Mouse (Mus musculus): Measurements from ENCODE around the gene Slc16a11. TPM values are rescaled to one million over a fixed set of nuclear protein-coding genes. Genes with fewer than 3 reads are reported as not detected.

The Slc16a11 gene
- polyA plus RNA-seq, 1 experiment from 2014 or later: 0.18 TPM

- no peak overlapping the region for H3K4me2 ChIP-seq (ENCODE audit: low read length)
- no peak overlapping the region for H3K27ac ChIP-seq (replicated peaks in 1 of 2; ENCODE audit: control insufficient read depth in 1 of 2, insufficient read depth in 1 of 2, low read depth in 2 of 2, low read length in 2 of 2)
- H3K27me3 ChIP-seq (ENCODE audit: control insufficient read depth, insufficient read depth, low read length): no peaks in the 10 kb centered on the region
- WGBS: 87% methylated on average over 28 of the region's 28 CpGs
- H3K4me1 ChIP-seq (ENCODE audit: control insufficient read depth in 2 of 2, insufficient read depth in 2 of 2, low read length in 2 of 2): no peaks in the 10 kb centered on the region
- H3K4me3 ChIP-seq (ENCODE audit: control insufficient read depth in 1 of 2, insufficient read depth in 1 of 2, low read depth in 1 of 2, low read length in 2 of 2): no peak overlapping the region
- no peak for ATAC-seq (ENCODE audit: insufficient number of reproducible peaks, insufficient read depth, low FRiP score, low read depth)
- H3K36me3 ChIP-seq (ENCODE audit: control insufficient read depth, insufficient read depth, low read length): no peaks in the 10 kb centered on the region
- no peak overlapping the region for H3K9ac ChIP-seq (ENCODE audit: low read length)
- H3K9me3 ChIP-seq (ENCODE audit: control insufficient read depth, low read length): no peaks in the 10 kb centered on the region
Measured at GRCm38 (mm10) chr11:70189319-70190134, 23.0 kb upstream of the Slc16a11 start.

DNA sequence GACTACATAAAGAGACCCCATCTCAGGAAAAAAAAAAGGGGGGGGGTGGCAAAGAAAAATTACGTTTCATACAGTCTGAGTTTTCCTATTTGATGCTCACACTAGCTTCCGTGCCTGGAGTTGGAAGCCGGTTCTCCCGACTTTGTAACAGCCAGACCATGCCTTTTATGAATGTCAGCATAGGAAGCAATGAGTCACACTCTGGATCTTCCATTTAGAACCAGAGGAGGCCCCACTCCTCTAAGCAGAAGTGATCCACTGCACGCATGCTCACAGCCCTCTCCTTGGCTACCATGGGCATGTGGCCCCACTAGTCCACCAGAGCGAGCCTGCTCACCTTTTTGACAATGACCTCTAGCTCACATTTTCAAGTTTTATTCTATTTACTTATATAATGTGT, 21.4 kb upstream of the Slc16a11 start:
- H3K27me3 ChIP-seq (ENCODE audit: control insufficient read depth, insufficient read depth, low read length): no peaks in the 10 kb centered on the region
- H3K9me3 ChIP-seq (ENCODE audit: control insufficient read depth, low read length): no peaks in the 10 kb centered on the region; the same call in 1 of the 2 replicates
- H3K9ac ChIP-seq (ENCODE audit: low read length): no peak overlapping the region
- 63% methylated on average over 6 of the region's 6 CpGs for WGBS
- ATAC-seq (ENCODE audit: insufficient number of reproducible peaks, insufficient read depth, low FRiP score, low read depth): no peak
- no peak overlapping the region for H3K4me3 ChIP-seq (ENCODE audit: control insufficient read depth in 1 of 2, insufficient read depth in 1 of 2, low read depth in 1 of 2, low read length in 2 of 2)
- no peaks in the 10 kb centered on the region for H3K4me1 ChIP-seq (ENCODE audit: control insufficient read depth in 2 of 2, insufficient read depth in 2 of 2, low read length in 2 of 2)
- H3K27ac ChIP-seq (replicated peaks in 1 of 2; ENCODE audit: control insufficient read depth in 1 of 2, insufficient read depth in 1 of 2, low read depth in 2 of 2, low read length in 2 of 2): no peak overlapping the region
- no peak overlapping the region for H3K4me2 ChIP-seq (ENCODE audit: low read length)
- no peaks in the 10 kb centered on the region for H3K36me3 ChIP-seq (ENCODE audit: control insufficient read depth, insufficient read depth, low read length)

DNA sequence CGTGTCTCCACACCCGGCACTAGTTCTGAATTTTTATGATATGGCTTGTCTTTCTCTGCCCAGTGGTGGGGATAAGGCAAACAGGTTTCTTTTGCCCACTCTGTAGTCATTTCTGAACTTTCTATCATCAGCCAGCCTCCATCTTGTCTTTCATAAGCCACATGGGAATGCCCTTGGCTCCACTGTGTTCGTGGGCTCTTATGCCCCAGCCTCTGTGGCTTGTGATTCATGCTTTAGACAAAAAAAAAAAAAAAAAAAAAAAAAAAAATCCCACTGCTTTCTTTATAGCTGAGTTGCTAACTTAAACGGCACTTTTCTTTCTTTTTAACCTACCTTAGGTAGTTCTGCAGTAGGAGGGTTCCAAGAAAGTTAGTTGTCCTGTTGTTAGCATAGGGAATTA, 20.4 kb upstream of the Slc16a11 start:
- Histone ChIP-seq H3K27ac (replicated peaks in 1 of 2; ENCODE audit: control insufficient read depth in 1 of 2, insufficient read depth in 1 of 2, low read depth in 2 of 2, low read length in 2 of 2) (no peak overlapping the region), H3K27me3 (ENCODE audit: control insufficient read depth, insufficient read depth, low read length) (no peaks in the 10 kb centered on the region), H3K36me3 (ENCODE audit: control insufficient read depth, insufficient read depth, low read length) (no peaks in the 10 kb centered on the region), H3K9ac (ENCODE audit: low read length) (no peak overlapping the region), H3K4me1 (ENCODE audit: control insufficient read depth in 2 of 2, insufficient read depth in 2 of 2, low read length in 2 of 2) (no peaks in the 10 kb centered on the region), H3K9me3 (ENCODE audit: control insufficient read depth, low read length) (no peaks in the 10 kb centered on the region; the same call in 1 of the 2 replicates), H3K4me3 (ENCODE audit: control insufficient read depth in 1 of 2, insufficient read depth in 1 of 2, low read depth in 1 of 2, low read length in 2 of 2) (no peak overlapping the region), H3K4me2 (ENCODE audit: low read length) (no peak overlapping the region)
- no peak for ATAC-seq (ENCODE audit: insufficient number of reproducible peaks, insufficient read depth, low FRiP score, low read depth)
- WGBS: 73% methylated on average over 4 of the region's 4 CpGs

GRCm38 (mm10) chr11:70193354-70194285, 18.9 kb upstream of the Slc16a11 start:
- no peaks in the 10 kb centered on the region for H3K36me3 ChIP-seq (ENCODE audit: control insufficient read depth, insufficient read depth, low read length)
- no peak overlapping the region for H3K9ac ChIP-seq (ENCODE audit: low read length)
- WGBS: 50% methylated on average over 11 of the region's 11 CpGs
- no peaks in the 10 kb centered on the region; the same call in 1 of the 2 replicates for H3K9me3 ChIP-seq (ENCODE audit: control insufficient read depth, low read length)
- no peak overlapping the region for H3K4me2 ChIP-seq (ENCODE audit: low read length)
- H3K27me3 ChIP-seq (ENCODE audit: control insufficient read depth, insufficient read depth, low read length): no peaks in the 10 kb centered on the region
- no peaks in the 10 kb centered on the region for H3K4me1 ChIP-seq (ENCODE audit: control insufficient read depth in 2 of 2, insufficient read depth in 2 of 2, low read length in 2 of 2)
- ATAC-seq (ENCODE audit: insufficient number of reproducible peaks, insufficient read depth, low FRiP score, low read depth): no peak
- H3K27ac ChIP-seq (replicated peaks in 1 of 2; ENCODE audit: control insufficient read depth in 1 of 2, insufficient read depth in 1 of 2, low read depth in 2 of 2, low read length in 2 of 2): no peak overlapping the region
- H3K4me3 ChIP-seq (ENCODE audit: control insufficient read depth in 1 of 2, insufficient read depth in 1 of 2, low read depth in 1 of 2, low read length in 2 of 2): no peak overlapping the region

- no peak for ATAC-seq (ENCODE audit: insufficient number of reproducible peaks, insufficient read depth, low FRiP score, low read depth)
- no peak overlapping the region for H3K27ac ChIP-seq (replicated peaks in 1 of 2; ENCODE audit: control insufficient read depth in 1 of 2, insufficient read depth in 1 of 2, low read depth in 2 of 2, low read length in 2 of 2)
- H3K4me2 ChIP-seq (ENCODE audit: low read length): no peak overlapping the region
- no peak overlapping the region for H3K4me3 ChIP-seq (ENCODE audit: control insufficient read depth in 1 of 2, insufficient read depth in 1 of 2, low read depth in 1 of 2, low read length in 2 of 2)
- no peaks in the 10 kb centered on the region for H3K27me3 ChIP-seq (ENCODE audit: control insufficient read depth, insufficient read depth, low read length)
- no peaks in the 10 kb centered on the region for H3K4me1 ChIP-seq (ENCODE audit: control insufficient read depth in 2 of 2, insufficient read depth in 2 of 2, low read length in 2 of 2)
- H3K9me3 ChIP-seq (ENCODE audit: control insufficient read depth, low read length): no peaks in the 10 kb centered on the region; the same call in 1 of the 2 replicates
- H3K9ac ChIP-seq (ENCODE audit: low read length): no peak overlapping the region
- H3K36me3 ChIP-seq (ENCODE audit: control insufficient read depth, insufficient read depth, low read length): no peaks in the 10 kb centered on the region
- 81% methylated on average over 3 of the region's 3 CpGs for WGBS
Measured at GRCm38 (mm10) chr11:70198332-70198731, 14.2 kb upstream of the Slc16a11 start.

DNA sequence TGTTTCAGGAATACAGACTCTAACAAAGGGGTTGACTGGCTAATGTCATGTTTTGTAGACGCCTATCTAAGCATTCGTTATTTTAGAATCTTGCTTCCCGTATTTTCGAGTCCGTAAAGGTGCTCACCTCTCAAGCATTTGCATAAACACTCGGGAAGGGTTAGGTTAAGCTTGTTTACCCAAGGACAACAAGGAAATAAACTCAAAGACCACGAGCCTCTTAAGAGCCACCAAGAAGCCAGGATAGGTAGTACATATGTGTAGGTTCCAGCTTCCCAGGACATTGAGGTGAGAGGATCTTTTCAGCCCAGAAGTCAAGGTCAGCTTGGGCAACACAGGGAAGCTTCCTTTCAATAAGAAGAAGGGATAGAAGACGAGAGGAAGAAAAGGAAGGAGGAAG, 13.4 kb upstream of the Slc16a11 start:
- Histone ChIP-seq H3K27me3 (ENCODE audit: control insufficient read depth, insufficient read depth, low read length) (no peaks in the 10 kb centered on the region), H3K9me3 (ENCODE audit: control insufficient read depth, low read length) (no peaks in the 10 kb centered on the region; the same call in 1 of the 2 replicates), H3K9ac (ENCODE audit: low read length) (no peak overlapping the region), H3K4me3 (ENCODE audit: control insufficient read depth in 1 of 2, insufficient read depth in 1 of 2, low read depth in 1 of 2, low read length in 2 of 2) (no peak overlapping the region), H3K4me1 (ENCODE audit: control insufficient read depth in 2 of 2, insufficient read depth in 2 of 2, low read length in 2 of 2) (no peaks in the 10 kb centered on the region), H3K4me2 (ENCODE audit: low read length) (no peak overlapping the region), H3K36me3 (ENCODE audit: control insufficient read depth, insufficient read depth, low read length) (no peaks in the 10 kb centered on the region), H3K27ac (replicated peaks in 1 of 2; ENCODE audit: control insufficient read depth in 1 of 2, insufficient read depth in 1 of 2, low read depth in 2 of 2, low read length in 2 of 2) (no peak overlapping the region)
- no peak for ATAC-seq (ENCODE audit: insufficient number of reproducible peaks, insufficient read depth, low FRiP score, low read depth)
- 81% methylated on average over 8 of the region's 8 CpGs for WGBS

DNA sequence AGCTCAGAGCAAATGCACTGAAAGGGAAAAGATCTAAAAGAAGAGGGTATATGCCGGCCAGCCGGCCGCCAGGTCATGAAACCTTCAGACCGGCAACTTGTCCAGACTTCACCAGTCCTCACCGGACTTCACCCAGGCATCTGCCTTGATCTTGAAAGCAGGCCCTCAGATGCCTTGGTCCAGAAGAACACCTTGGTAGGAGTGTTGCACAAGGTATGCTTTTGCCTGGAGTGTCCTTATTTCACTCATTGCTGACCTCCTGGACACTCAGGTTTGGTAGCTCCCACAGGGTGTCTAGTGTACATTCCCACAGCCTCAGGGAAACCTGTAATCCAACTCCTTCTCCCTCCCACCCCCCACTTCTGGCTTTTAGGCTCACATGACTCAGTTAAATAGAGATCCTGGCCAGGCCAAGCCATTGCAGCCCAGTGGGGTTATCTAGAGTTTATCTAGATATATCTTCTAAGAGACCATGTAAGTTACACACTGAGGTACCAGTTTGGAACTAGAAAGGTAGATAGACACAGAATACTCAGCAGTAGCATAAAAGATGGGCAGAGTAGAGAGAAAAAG, 12.4 kb upstream of the Slc16a11 start:
- Histone ChIP-seq H3K27ac (replicated peaks in 1 of 2; ENCODE audit: control insufficient read depth in 1 of 2, insufficient read depth in 1 of 2, low read depth in 2 of 2, low read length in 2 of 2) (no peak overlapping the region), H3K27me3 (ENCODE audit: control insufficient read depth, insufficient read depth, low read length) (no peaks in the 10 kb centered on the region), H3K4me1 (ENCODE audit: control insufficient read depth in 2 of 2, insufficient read depth in 2 of 2, low read length in 2 of 2) (no peaks in the 10 kb centered on the region), H3K9ac (ENCODE audit: low read length) (no peak overlapping the region), H3K4me2 (ENCODE audit: low read length) (no peak overlapping the region), H3K4me3 (ENCODE audit: control insufficient read depth in 1 of 2, insufficient read depth in 1 of 2, low read depth in 1 of 2, low read length in 2 of 2) (no peak overlapping the region), H3K36me3 (ENCODE audit: control insufficient read depth, insufficient read depth, low read length) (no peaks in the 10 kb centered on the region), H3K9me3 (ENCODE audit: control insufficient read depth, low read length) (no peaks in the 10 kb centered on the region; the same call in 1 of the 2 replicates)
- 82% methylated on average over 5 of the region's 5 CpGs for WGBS
- no peak for ATAC-seq (ENCODE audit: insufficient number of reproducible peaks, insufficient read depth, low FRiP score, low read depth)
